Mouse (Mus musculus) kidney, adult 2 months (tissue): ENCODE results near the gene Isca2. TPM values are rescaled to one million over a fixed set of nuclear protein-coding genes. Genes with fewer than 3 reads are reported as not detected.

Experiments used
- DNase-seq: peaks from one replicate; pipeline ENCODE4 v3.0.0; 2021
- H3K27ac ChIP-seq: fragments of 200-500 bp; 2 replicates; pipeline ENCODE4 v1.5.1; 2012; ENCODE audit warnings: low read depth, low read length, control low read depth, inconsistent platforms; ENCODE audit not compliant: insufficient read depth
- H3K27me3 ChIP-seq: fragments of 200-500 bp; replicated peaks from 2 replicates; pipeline ENCODE4 v1.6.1; 2012; ENCODE audit warnings: mild to moderate bottlenecking, moderate library complexity, low read length, inconsistent platforms; ENCODE audit not compliant: control insufficient read depth, insufficient read depth
- H3K36me3 ChIP-seq: fragments of 200-500 bp; 2 replicates; pipeline ENCODE4 v1.6.1; 2012; ENCODE audit warnings: mild to moderate bottlenecking, moderate library complexity, low read length, inconsistent platforms; ENCODE audit not compliant: control insufficient read depth, insufficient read depth
- H3K4me1 ChIP-seq: fragments of 200-500 bp; 2 replicates; pipeline ENCODE4 v1.6.1; 2011; ENCODE audit warnings: low read length; ENCODE audit not compliant: control insufficient read depth, insufficient read depth
- H3K4me3 ChIP-seq: fragments of 200-500 bp; 2 replicates; pipeline ENCODE4 v1.5.1; 2011; ENCODE audit warnings: mild to moderate bottlenecking, low read depth, low read length, control low read depth; ENCODE audit not compliant: insufficient read depth
- CTCF ChIP-seq: fragments of 200-500 bp; conservative IDR thresholded peaks from 2 replicates; pipeline ENCODE4 v1.5.1; 2011; ENCODE audit warnings: low read depth, mild to moderate bottlenecking, control low read depth, low read length, moderate library complexity, mixed read lengths; ENCODE audit not compliant: insufficient read depth, insufficient read length
- POLR2A ChIP-seq: fragments of 200-500 bp; IDR thresholded peaks from one replicate; pipeline ENCODE4 v1.6.1; 2011; ENCODE audit warnings: low read depth, low read length, control low read depth
- WGBS: fragments of 180-500 bp; shearing (Covaris S2); methylation state at CpG from one replicate; pipeline ENCODE4 v1.1.7; 2018; 5-methylcytosine and 5-hydroxymethylcytosine counted together
- polyA plus RNA-seq: library from polyadenylated mRNA; depleted of rRNA; stranded (reverse); fragments of >200 nt; gene quantifications from 2 replicates; pipeline ENCODE4 v1.2.3, GENCODE M21; 2012; rRNA removed

The Isca2 gene
- polyA plus RNA-seq, 1 experiment: 105 TPM

DNA sequence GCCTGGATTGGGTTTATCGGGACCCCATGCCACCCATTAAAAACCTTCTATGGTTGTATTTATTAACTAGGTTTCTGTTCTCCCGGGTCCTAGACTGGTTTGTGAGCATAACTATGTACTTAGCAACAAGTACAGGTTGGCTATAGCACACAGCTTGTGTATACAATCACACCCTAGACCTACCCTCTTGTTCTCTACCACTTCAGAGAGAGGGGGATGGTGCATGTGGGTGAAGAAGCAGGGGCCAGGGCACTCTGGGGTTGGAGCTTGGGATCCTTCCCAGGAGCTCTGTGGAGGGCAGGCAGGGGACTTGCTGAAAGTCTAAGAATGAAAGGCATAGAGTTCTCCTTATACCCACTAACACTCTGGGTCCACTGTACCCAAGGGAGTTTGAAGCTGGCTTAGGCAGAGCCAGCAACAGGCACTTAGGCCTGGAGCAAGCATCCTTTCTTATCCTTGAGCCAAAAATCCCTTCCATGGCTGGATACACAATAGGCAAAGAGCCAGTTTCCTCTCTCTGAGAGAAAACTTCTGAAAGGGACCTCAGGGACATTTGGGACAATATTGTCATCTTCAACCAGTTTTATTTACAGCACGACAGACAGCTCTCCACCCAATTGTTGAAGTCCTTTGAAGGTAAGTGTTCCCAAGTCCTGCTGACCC is 41.7 kb downstream of the Isca2 start:
- TF ChIP-seq POLR2A (no peak), CTCF (no peak)
- WGBS: 73% methylated on average over 3 of the region's 3 CpGs
- no peak overlapping the region for H3K27ac ChIP-seq
- H3K4me3 ChIP-seq: no peak overlapping the region
- H3K36me3 ChIP-seq: no peaks in the 10 kb centered on the region
- H3K27me3 ChIP-seq: no peaks in the 10 kb centered on the region
- H3K4me1 ChIP-seq: no peaks in the 10 kb centered on the region
- DNase-seq: no peak

DNA sequence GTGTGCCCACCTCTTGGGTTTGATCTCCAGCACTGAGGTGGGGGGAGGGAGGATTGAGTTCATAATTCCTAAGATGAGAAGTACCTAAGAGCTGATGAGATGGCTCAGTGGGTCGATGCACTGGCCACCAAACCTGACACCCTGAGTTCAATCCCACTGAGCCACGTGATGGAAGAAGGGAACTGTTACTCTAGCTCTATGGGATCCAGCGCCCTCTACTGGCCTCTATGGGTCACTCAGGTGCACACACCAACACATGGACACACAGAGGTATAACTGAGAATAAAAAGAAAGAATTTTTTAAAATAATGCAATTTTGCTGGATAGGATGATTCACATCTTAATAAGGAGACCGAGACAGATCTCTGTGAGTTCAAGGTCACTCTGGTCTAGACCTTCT is 45.4 kb downstream of the Isca2 start:
- WGBS: 64% methylated on average over 4 of the region's 4 CpGs

DNA sequence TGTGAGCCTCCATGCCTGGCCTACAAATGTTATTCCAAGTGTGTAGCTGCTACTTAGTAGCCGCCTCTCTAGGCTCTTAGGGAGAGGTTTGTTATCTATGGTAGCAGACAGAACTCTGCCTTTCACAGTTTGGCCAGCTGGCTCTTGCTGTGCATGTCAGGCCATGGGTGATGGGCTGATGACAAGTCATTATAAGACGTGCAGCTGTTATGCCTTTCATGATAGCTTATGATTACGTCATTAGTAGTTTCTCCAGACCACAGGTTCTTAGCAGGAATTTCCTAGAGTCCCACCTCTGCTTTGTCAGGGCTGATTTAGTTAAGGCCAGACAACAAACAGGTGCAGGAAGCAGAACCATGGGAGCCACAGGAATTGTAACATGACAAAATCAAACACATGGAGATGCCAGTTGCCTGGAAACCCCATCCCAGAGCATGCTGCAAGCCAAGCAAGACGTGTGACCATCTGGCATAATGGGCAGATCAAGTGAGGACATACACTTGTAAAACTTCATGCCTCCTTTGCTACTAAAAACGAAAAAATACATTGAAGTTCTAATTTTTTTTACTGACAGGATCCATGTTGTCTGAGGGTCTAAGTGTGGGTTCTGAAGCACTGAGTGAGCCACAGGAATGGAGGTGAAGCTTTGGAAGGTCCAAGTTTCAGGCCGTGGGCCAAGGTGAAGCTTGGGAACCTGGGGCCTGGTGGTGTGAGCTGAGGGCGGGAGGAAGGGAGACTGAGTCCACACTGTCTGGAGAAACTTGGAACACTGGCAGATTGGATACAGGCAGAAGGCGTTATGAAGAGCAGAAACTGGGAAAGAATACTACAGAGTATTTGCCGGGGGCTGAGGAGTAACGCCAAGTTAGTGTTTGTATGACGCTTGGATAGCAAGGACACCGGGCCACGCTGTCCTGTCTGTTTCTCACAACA is 46.5 kb downstream of the Isca2 start:
- Histone ChIP-seq H3K4me1 (no peaks in the 10 kb centered on the region), H3K36me3 (no peaks in the 10 kb centered on the region), H3K27me3 (no peaks in the 10 kb centered on the region), H3K27ac (no peak overlapping the region), H3K4me3 (no peak overlapping the region)
- WGBS: 90% methylated on average over 13 of the region's 13 CpGs
- no peak for TF ChIP-seq POLR2A
- no peak for TF ChIP-seq CTCF
- no peak for DNase-seq

More for the DNA sequence above, 45.4 kb downstream of the Isca2 start:
- H3K4me1 ChIP-seq: no peaks in the 10 kb centered on the region
- no peaks in the 10 kb centered on the region for H3K27me3 ChIP-seq
- no peak for DNase-seq
- no peak overlapping the region for H3K4me3 ChIP-seq
- H3K27ac ChIP-seq: no peak overlapping the region
- no peaks in the 10 kb centered on the region for H3K36me3 ChIP-seq
- TF ChIP-seq CTCF: peak; percentile 20; the same call in 1 of the 2 replicates
- TF ChIP-seq POLR2A: no peak

DNA sequence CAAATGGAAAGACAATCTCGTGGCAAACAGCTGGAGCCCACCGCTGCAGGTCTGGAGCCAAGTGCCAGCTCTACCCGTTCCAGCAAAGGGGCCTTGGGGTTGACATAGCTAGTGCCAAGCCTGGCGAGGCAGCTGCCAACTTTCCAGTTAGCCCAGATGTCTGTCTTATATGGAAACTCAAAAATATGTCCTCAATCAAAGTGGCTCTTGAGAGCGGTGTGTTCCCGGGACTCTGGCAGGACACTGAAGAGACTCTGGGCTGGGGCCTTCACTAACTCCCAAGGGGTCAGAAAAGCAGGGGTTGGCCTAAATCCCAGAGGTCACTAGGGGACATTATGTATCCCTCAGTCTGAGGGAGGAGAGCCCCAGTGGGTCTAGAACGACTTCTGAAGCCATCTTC is 50.5 kb downstream of the Isca2 start:
- DNase-seq: no peak
- Histone ChIP-seq H3K4me1 (no peaks in the 10 kb centered on the region), H3K27ac (no peak overlapping the region), H3K27me3 (no peaks in the 10 kb centered on the region), H3K4me3 (no peak overlapping the region), H3K36me3 (no peaks in the 10 kb centered on the region)
- WGBS: 83% methylated on average over 7 of the region's 7 CpGs
- TF ChIP-seq POLR2A (no peak), CTCF (no peak)

DNA sequence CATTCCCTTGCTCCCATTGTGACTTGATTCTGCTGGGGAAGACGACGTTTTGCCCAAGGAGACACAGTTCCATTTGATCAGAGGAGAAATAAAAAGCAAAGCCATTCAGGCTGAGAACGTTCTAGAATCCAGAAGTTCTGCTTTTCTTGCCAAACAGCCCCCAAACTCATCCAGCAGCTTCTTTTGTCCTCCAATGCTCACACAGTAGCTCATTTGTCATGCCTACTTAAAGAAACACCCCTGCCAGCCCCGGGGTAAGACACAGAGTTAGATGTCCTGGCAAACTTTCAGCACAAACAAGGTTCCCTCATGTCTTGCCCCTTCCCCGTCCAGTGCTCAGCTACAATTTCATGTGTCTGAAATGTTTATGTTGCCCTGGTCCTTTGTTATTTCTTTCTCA is 51.2 kb downstream of the Isca2 start:
- TF ChIP-seq POLR2A (no peak), CTCF (no peak)
- Histone ChIP-seq H3K27ac (no peak overlapping the region), H3K27me3 (no peaks in the 10 kb centered on the region), H3K4me1 (no peaks in the 10 kb centered on the region), H3K36me3 (no peaks in the 10 kb centered on the region), H3K4me3 (no peak overlapping the region)
- no peak for DNase-seq
- WGBS: 59% methylated on average over 5 of the region's 5 CpGs

Other genes with a start within 250 kb of the Isca2 start
- gene Vsx2, start 203.5 kb upstream of the Isca2 start, polyA plus RNA-seq: not detected in 2 replicates
- 57.7 and 63.3 TPM in 2 replicates for gene Abcd4, start 155.8 kb upstream of the Isca2 start, polyA plus RNA-seq
- gene Vrtn, start 132.2 kb upstream of the Isca2 start, polyA plus RNA-seq: not detected in 2 replicates
- not detected in 2 replicates for gene Syndig1l, start 74.4 kb upstream of the Isca2 start, polyA plus RNA-seq
- 169 and 179 TPM in 2 replicates for gene Npc2, start 99 bp upstream of the Isca2 start, polyA plus RNA-seq
- 1.5 and 2.2 TPM in 2 replicates for gene Ltbp2, start 103.3 kb downstream of the Isca2 start, polyA plus RNA-seq
- gene Fcf1, start 197.6 kb downstream of the Isca2 start, polyA plus RNA-seq: 41.2 and 52.0 TPM in 2 replicates
- 20.7 and 23.3 TPM in 2 replicates for gene Arel1, start 197.6 kb downstream of the Isca2 start, polyA plus RNA-seq
- gene Ylpm1, start 223.1 kb downstream of the Isca2 start, polyA plus RNA-seq: 10.0 and 12.4 TPM in 2 replicates